In genomic region chr10:21257244-21257643, GRCm38 (mm10) we compare ENCODE assay signal across 19 mouse cellular contexts. TPM values are rescaled to one million over a fixed set of nuclear protein-coding genes. Genes with fewer than 3 reads are reported as not detected.
DNase-seq lines count a peak whose midpoint lies in the region; ATAC-seq and TF ChIP-seq lines count a peak whose summit lies in the region.
"Had no signal": no experiment of that assay in that cellular context is flagged by ENCODE, and none has a peak within 500 bp of the region (broad histone marks: within the 10 kb centered on the region; RNA-seq: fewer than 3 reads in every experiment).

No protein-coding gene starts in this region.

- 71% methylated on average over 5 of the region's 5 CpGs for WGBS in hindbrain, postnatal 0 days
- WGBS in hindbrain, embryonic 11.5 days: 78% methylated on average over 5 of the region's 5 CpGs
- WGBS in thymus, adult 2 months: 93% methylated on average over 5 of the region's 5 CpGs
- 83% methylated on average over 5 of the region's 5 CpGs for WGBS in small intestine, adult 2 months
- 71% methylated on average over 5 of the region's 5 CpGs for WGBS in hindbrain, embryonic 16.5 days
- 73% methylated on average over 5 of the region's 5 CpGs for WGBS in forebrain, embryonic 14.5 days

- DNase-seq in hindbrain, postnatal 0 days (ENCODE audit: low spot score): no peak
- DNase-seq in hindbrain, embryonic 11.5 days (ENCODE audit: low spot score): no peak
- peak; percentile 33 for DNase-seq in thymus, adult 2 months
- no peak for DNase-seq in thymus, adult 18-20 months
- DNase-seq in forebrain, embryonic 14.5 days (ENCODE audit: low spot score): no peak
- DNase-seq: adrenal gland, adult 2 months; cerebellum, adult 11 months; gastrocnemius, postnatal 14 days; heart, postnatal 14 days; layer of hippocampus, adult 9-11 months; lung, embryonic 14.5 days; lung, postnatal 4 days; right cerebral cortex, postnatal 14 days had no signal

- H3K27ac ChIP-seq in hindbrain, postnatal 0 days: no peak overlapping the region
- no peak overlapping the region for H3K27ac ChIP-seq in hindbrain, embryonic 11.5 days (ENCODE audit: low read depth, low read length)
- H3K27ac ChIP-seq in thymus, adult 2 months (ENCODE audit: control insufficient read depth, insufficient read depth, low read length): no peak overlapping the region
- H3K27ac ChIP-seq in small intestine, adult 2 months (ENCODE audit: insufficient read depth, low read depth, low read length): no peak overlapping the region
- no peak overlapping the region for H3K27ac ChIP-seq in hindbrain, embryonic 16.5 days (ENCODE audit: low read depth, low read length)
- no peak overlapping the region for H3K27ac ChIP-seq in forebrain, embryonic 14.5 days (ENCODE audit: low read depth, low read length)
- H3K27ac ChIP-seq: embryonic facial prominence, embryonic 12.5 days; hindbrain, embryonic 15.5 days had no signal

- peak; percentile 21; the same call in 1 of the 2 replicates for TF ChIP-seq CTCF in hindbrain, postnatal 0 days (IDR thresholded peaks at IDR 0.05; ENCODE audit: low read depth)
- TF ChIP-seq CTCF in thymus, adult 2 months (IDR thresholded peaks at IDR 0.05; ENCODE audit: borderline replicate concordance, control insufficient read depth, extremely low read depth, insufficient read depth, low read length, poor library complexity): no peak
- TF ChIP-seq CTCF in small intestine, adult 2 months (IDR thresholded peaks at IDR 0.05; ENCODE audit: extremely low read depth, insufficient read length, insufficient replicate concordance, low read depth, low read length): peak; percentile 21; the same call in 1 of the 2 replicates

- TF ChIP-seq POLR2A in thymus, adult 2 months (IDR thresholded peaks at IDR 0.05; ENCODE audit: control insufficient read depth, extremely low read depth, insufficient read depth, low read length, poor library complexity): no peak
- no peak for TF ChIP-seq POLR2A in small intestine, adult 2 months (IDR thresholded peaks at IDR 0.05; ENCODE audit: low read depth, low read length)

- H3K4me3 ChIP-seq in hindbrain, postnatal 0 days (ENCODE audit: low read length): no peak overlapping the region
- no peak overlapping the region for H3K4me3 ChIP-seq in hindbrain, embryonic 11.5 days (ENCODE audit: low read depth, low read length)
- H3K4me3 ChIP-seq in thymus, adult 2 months (ENCODE audit: control insufficient read depth, insufficient read depth, low read length): no peak overlapping the region
- no peak overlapping the region for H3K4me3 ChIP-seq in small intestine, adult 2 months (ENCODE audit: low read depth, low read length)
- no peak overlapping the region for H3K4me3 ChIP-seq in hindbrain, embryonic 16.5 days (ENCODE audit: low read length)
- H3K4me3 ChIP-seq in forebrain, embryonic 14.5 days (ENCODE audit: low read depth, low read length): no peak overlapping the region
- H3K4me3 ChIP-seq: embryonic facial prominence, embryonic 12.5 days; hindbrain, embryonic 15.5 days had no signal

- no peaks in the 10 kb centered on the region for H3K27me3 ChIP-seq in hindbrain, postnatal 0 days (ENCODE audit: insufficient read depth, low read length)
- H3K27me3 ChIP-seq in hindbrain, embryonic 11.5 days (ENCODE audit: control insufficient read depth, insufficient read depth, low read length): no peaks in the 10 kb centered on the region
- H3K27me3 ChIP-seq in thymus, adult 2 months (ENCODE audit: control insufficient read depth, insufficient read depth, low read length): no peaks in the 10 kb centered on the region
- no peaks in the 10 kb centered on the region for H3K27me3 ChIP-seq in small intestine, adult 2 months (ENCODE audit: control insufficient read depth, insufficient read depth, low read length)
- H3K27me3 ChIP-seq in hindbrain, embryonic 16.5 days (replicated peaks; ENCODE audit: control insufficient read depth, insufficient read depth, low read length): no peaks in the 10 kb centered on the region
- no peaks in the 10 kb centered on the region for H3K27me3 ChIP-seq in forebrain, embryonic 14.5 days (replicated peaks; ENCODE audit: control insufficient read depth, insufficient read depth, low read length)
- H3K27me3 ChIP-seq: embryonic facial prominence, embryonic 12.5 days; hindbrain, embryonic 15.5 days had no signal

- no peak overlapping the region for H3K9ac ChIP-seq in hindbrain, postnatal 0 days (replicated peaks; ENCODE audit: low read length)
- no peak overlapping the region for H3K9ac ChIP-seq in hindbrain, embryonic 11.5 days (ENCODE audit: low read depth, low read length)
- H3K9ac ChIP-seq in hindbrain, embryonic 16.5 days (ENCODE audit: low read depth, low read length): no peak overlapping the region
- no peak overlapping the region for H3K9ac ChIP-seq in forebrain, embryonic 14.5 days (ENCODE audit: low read length)
- H3K9ac ChIP-seq: embryonic facial prominence, embryonic 12.5 days; hindbrain, embryonic 15.5 days; lung, embryonic 14.5 days had no signal

- H3K36me3 ChIP-seq in hindbrain, postnatal 0 days (ENCODE audit: insufficient read depth, low read length): no peaks in the 10 kb centered on the region
- H3K36me3 ChIP-seq in hindbrain, embryonic 11.5 days (ENCODE audit: control insufficient read depth, insufficient read depth, low read length): no peaks in the 10 kb centered on the region
- H3K36me3 ChIP-seq in thymus, adult 2 months (ENCODE audit: control insufficient read depth, insufficient read depth, low read length): no peaks in the 10 kb centered on the region
- H3K36me3 ChIP-seq in small intestine, adult 2 months (ENCODE audit: control insufficient read depth, insufficient read depth, low read length): no peaks in the 10 kb centered on the region
- no peaks in the 10 kb centered on the region for H3K36me3 ChIP-seq in hindbrain, embryonic 16.5 days (ENCODE audit: control insufficient read depth, insufficient read depth, low read length)
- H3K36me3 ChIP-seq in forebrain, embryonic 14.5 days (ENCODE audit: control insufficient read depth, insufficient read depth, low read length): no peaks in the 10 kb centered on the region
- H3K36me3 ChIP-seq: embryonic facial prominence, embryonic 12.5 days; hindbrain, embryonic 15.5 days had no signal

- no peak overlapping the region for H3K4me2 ChIP-seq in hindbrain, postnatal 0 days (ENCODE audit: low read depth, low read length)
- H3K4me2 ChIP-seq in hindbrain, embryonic 11.5 days (replicated peaks; ENCODE audit: low read depth, low read length): no peak overlapping the region
- H3K4me2 ChIP-seq in hindbrain, embryonic 16.5 days (ENCODE audit: low read length): no peak overlapping the region
- no peak overlapping the region for H3K4me2 ChIP-seq in forebrain, embryonic 14.5 days (ENCODE audit: low read length)
- H3K4me2 ChIP-seq: embryonic facial prominence, embryonic 12.5 days; hindbrain, embryonic 15.5 days; lung, embryonic 14.5 days; midbrain, embryonic 11.5 days had no signal

- H3K4me1 ChIP-seq in hindbrain, postnatal 0 days (ENCODE audit: insufficient read depth, low read length): no peaks in the 10 kb centered on the region
- H3K4me1 ChIP-seq in hindbrain, embryonic 11.5 days (replicated peaks; ENCODE audit: control insufficient read depth, insufficient read depth, low read length): no peaks in the 10 kb centered on the region
- H3K4me1 ChIP-seq in thymus, adult 2 months (replicated peaks; ENCODE audit: control insufficient read depth, insufficient read depth, low read length): peaks cover 20% of the 10 kb centered on the region
- peaks cover 5% of the 10 kb centered on the region; the same call in 1 of the 2 replicates for H3K4me1 ChIP-seq in small intestine, adult 2 months (ENCODE audit: control insufficient read depth, insufficient read depth, insufficient read length, low read length)
- no peaks in the 10 kb centered on the region for H3K4me1 ChIP-seq in hindbrain, embryonic 16.5 days (ENCODE audit: control insufficient read depth, insufficient read depth, low read depth, low read length)
- no peaks in the 10 kb centered on the region for H3K4me1 ChIP-seq in forebrain, embryonic 14.5 days (ENCODE audit: control insufficient read depth, insufficient read depth, low read length)
- H3K4me1 ChIP-seq: embryonic facial prominence, embryonic 12.5 days; hindbrain, embryonic 15.5 days had no signal

- ATAC-seq in hindbrain, postnatal 0 days: no peak
- no peak for ATAC-seq in hindbrain, embryonic 11.5 days (ENCODE audit: low FRiP score)
- 0 out of 2 replicates have a peak, but pooled peaks have one; percentile 40 for ATAC-seq in erythroid progenitor cell, adult 5-6 weeks (replicated peaks; ENCODE audit: low FRiP score, poor library complexity, severe bottlenecking)
- no peak for ATAC-seq in hindbrain, embryonic 16.5 days
- no peak for ATAC-seq in forebrain, embryonic 14.5 days

- no peaks in the 10 kb centered on the region for H3K9me3 ChIP-seq in hindbrain, postnatal 0 days (ENCODE audit: low read length)
- H3K9me3 ChIP-seq in hindbrain, embryonic 11.5 days (ENCODE audit: control insufficient read depth, low read length): no peaks in the 10 kb centered on the region
- H3K9me3 ChIP-seq in hindbrain, embryonic 16.5 days (ENCODE audit: control insufficient read depth, low read length): no peaks in the 10 kb centered on the region
- H3K9me3 ChIP-seq in forebrain, embryonic 14.5 days (replicated peaks; ENCODE audit: control insufficient read depth, low read length): no peaks in the 10 kb centered on the region
- H3K9me3 ChIP-seq: embryonic facial prominence, embryonic 12.5 days; hindbrain, embryonic 15.5 days had no signal

RNA-seq across cellular contexts. Expression of gene Hbs1l, which starts 38.5 kb away (rescaled TPM):
- 61.3 and 62.2 TPM in 2 replicates for total RNA-seq in hindbrain, postnatal 0 days (2014; rRNA removed)
- 78.3 and 78.9 TPM in 2 replicates for polyA plus RNA-seq in hindbrain, postnatal 0 days (2015; fragmentation: Nextera tagmentation; extraction: Ambion mirVana)
- polyA plus RNA-seq in hindbrain, embryonic 11.5 days (2014; fragmentation: Nextera tagmentation; extraction: Ambion mirVana): 125 and 134 TPM in 2 replicates
- polyA plus RNA-seq in thymus, adult 2 months (2012; rRNA removed): 27.8 and 33.5 TPM in 2 replicates
- total RNA-seq in erythroid progenitor cell, adult 5-6 weeks (2015; ENCODE audit: low replicate concordance): 85.9 and 87.6 TPM in 2 replicates
- 76.3 and 120 TPM in 2 replicates for total RNA-seq in erythroid progenitor cell, adult 5-6 weeks (2017; ENCODE audit: low replicate concordance)
- polyA plus RNA-seq in small intestine, adult 2 months (2012; rRNA removed): 7.5 and 12.2 TPM in 2 replicates
- polyA plus RNA-seq in hindbrain, embryonic 16.5 days (2015; fragmentation: Nextera tagmentation; extraction: Ambion mirVana): 88.1 and 95.4 TPM in 2 replicates
- 95.0 and 111 TPM in 2 replicates for polyA plus RNA-seq in forebrain, embryonic 14.5 days (2014; fragmentation: Nextera tagmentation; extraction: Ambion mirVana)
